Mouse (Mus musculus): ENCODE results near the gene Pten.
"Not testable (repeated sequence)": the region's sequence is repeated elsewhere in the genome, so short reads cannot be mapped to it uniquely, and the experiment has no call there.

- TF ChIP-seq CTCF (conservative IDR thresholded peaks at IDR 0.05; ENCODE audit: low read length); NANOG (IDR thresholded peaks at IDR 0.05; ENCODE audit: borderline replicate concordance, low read length); POU5F1 (IDR thresholded peaks at IDR 0.05; ENCODE audit: borderline replicate concordance, low read length): not testable (repeated sequence)
Measured at GRCm38 (mm10) chr19:32788016-32788415, 30.7 kb downstream of the Pten start.

Data from E14TG2a.4 (cell line).